Mouse (Mus musculus): Measurements from ENCODE around the gene Atp2b2. TPM values are rescaled to one million over a fixed set of nuclear protein-coding genes. Genes with fewer than 3 reads are reported as not detected.

The Atp2b2 gene
- total RNA-seq (2017), result not detected in 2 replicates

GRCm38 (mm10) chr6:114042332-114042731, at the start of gene Atp2b2:
Gene Atp2b2 (minus strand): TSS chr6:114042613.
- ATAC-seq (replicated peaks in 1 of 2; ENCODE audit: insufficient read depth in 1 of 2, low FRiP score in 2 of 2, low TSS enrichment in 1 of 2, low read depth in 1 of 2, poor library complexity in 2 of 2, severe bottlenecking in 2 of 2), result no peak

GRCm38 (mm10) chr6:114089626-114090025, 47.2 kb upstream of the Atp2b2 start:
- peak; percentile 42 to 45; a peak in 1 of 4 replicates for ATAC-seq (replicated peaks in 1 of 2; ENCODE audit: insufficient read depth in 1 of 2, low FRiP score in 2 of 2, low TSS enrichment in 1 of 2, low read depth in 1 of 2, poor library complexity in 2 of 2, severe bottlenecking in 2 of 2)

GRCm38 (mm10) chr6:114087106-114087505, 44.7 kb upstream of the Atp2b2 start:
- ATAC-seq (replicated peaks in 1 of 2; ENCODE audit: insufficient read depth in 1 of 2, low FRiP score in 2 of 2, low TSS enrichment in 1 of 2, low read depth in 1 of 2, poor library complexity in 2 of 2, severe bottlenecking in 2 of 2), result no peak

GRCm38 (mm10) chr6:114078556-114078955, 36.1 kb upstream of the Atp2b2 start:
- ATAC-seq (replicated peaks in 1 of 2; ENCODE audit: insufficient read depth in 1 of 2, low FRiP score in 2 of 2, low TSS enrichment in 1 of 2, low read depth in 1 of 2, poor library complexity in 2 of 2, severe bottlenecking in 2 of 2), result no peak

- ATAC-seq (replicated peaks in 1 of 2; ENCODE audit: insufficient read depth in 1 of 2, low FRiP score in 2 of 2, low TSS enrichment in 1 of 2, low read depth in 1 of 2, poor library complexity in 2 of 2, severe bottlenecking in 2 of 2), result no peak
These were observed 34.1 kb upstream of the Atp2b2 start for GRCm38 (mm10) chr6:114076560-114076959.

- ATAC-seq (replicated peaks in 1 of 2; ENCODE audit: insufficient read depth in 1 of 2, low FRiP score in 2 of 2, low TSS enrichment in 1 of 2, low read depth in 1 of 2, poor library complexity in 2 of 2, severe bottlenecking in 2 of 2), result no peak
These were observed 33.6 kb upstream of the Atp2b2 start for GRCm38 (mm10) chr6:114076061-114076460.

- ATAC-seq (replicated peaks in 1 of 2; ENCODE audit: insufficient read depth in 1 of 2, low FRiP score in 2 of 2, low TSS enrichment in 1 of 2, low read depth in 1 of 2, poor library complexity in 2 of 2, severe bottlenecking in 2 of 2), result no peak
These were observed 32.5 kb upstream of the Atp2b2 start for GRCm38 (mm10) chr6:114074929-114075328.

GRCm38 (mm10) chr6:114074256-114074655, 31.8 kb upstream of the Atp2b2 start:
- no peak for ATAC-seq (replicated peaks in 1 of 2; ENCODE audit: insufficient read depth in 1 of 2, low FRiP score in 2 of 2, low TSS enrichment in 1 of 2, low read depth in 1 of 2, poor library complexity in 2 of 2, severe bottlenecking in 2 of 2)

GRCm38 (mm10) chr6:114071564-114071963, 29.2 kb upstream of the Atp2b2 start:
- peak in 1 of 2 experiments; percentile 53; a peak in 1 of 4 replicates for ATAC-seq (replicated peaks in 1 of 2; ENCODE audit: insufficient read depth in 1 of 2, low FRiP score in 2 of 2, low TSS enrichment in 1 of 2, low read depth in 1 of 2, poor library complexity in 2 of 2, severe bottlenecking in 2 of 2)

- no peak for ATAC-seq (replicated peaks in 1 of 2; ENCODE audit: insufficient read depth in 1 of 2, low FRiP score in 2 of 2, low TSS enrichment in 1 of 2, low read depth in 1 of 2, poor library complexity in 2 of 2, severe bottlenecking in 2 of 2)
These were observed 20.7 kb upstream of the Atp2b2 start for GRCm38 (mm10) chr6:114063100-114063499.

GRCm38 (mm10) chr6:114062688-114063087, 20.3 kb upstream of the Atp2b2 start:
- ATAC-seq (replicated peaks in 1 of 2; ENCODE audit: insufficient read depth in 1 of 2, low FRiP score in 2 of 2, low TSS enrichment in 1 of 2, low read depth in 1 of 2, poor library complexity in 2 of 2, severe bottlenecking in 2 of 2), result no peak

- no peak for ATAC-seq (replicated peaks in 1 of 2; ENCODE audit: insufficient read depth in 1 of 2, low FRiP score in 2 of 2, low TSS enrichment in 1 of 2, low read depth in 1 of 2, poor library complexity in 2 of 2, severe bottlenecking in 2 of 2)
These were observed 16.8 kb upstream of the Atp2b2 start for GRCm38 (mm10) chr6:114059206-114059605.

- ATAC-seq (replicated peaks in 1 of 2; ENCODE audit: insufficient read depth in 1 of 2, low FRiP score in 2 of 2, low TSS enrichment in 1 of 2, low read depth in 1 of 2, poor library complexity in 2 of 2, severe bottlenecking in 2 of 2), result no peak
These were observed 15.8 kb upstream of the Atp2b2 start for GRCm38 (mm10) chr6:114058030-114058808.

- ATAC-seq (replicated peaks in 1 of 2; ENCODE audit: insufficient read depth in 1 of 2, low FRiP score in 2 of 2, low TSS enrichment in 1 of 2, low read depth in 1 of 2, poor library complexity in 2 of 2, severe bottlenecking in 2 of 2), result no peak
These were observed 12.9 kb upstream of the Atp2b2 start for GRCm38 (mm10) chr6:114055311-114055710.

- no peak for ATAC-seq (replicated peaks in 1 of 2; ENCODE audit: insufficient read depth in 1 of 2, low FRiP score in 2 of 2, low TSS enrichment in 1 of 2, low read depth in 1 of 2, poor library complexity in 2 of 2, severe bottlenecking in 2 of 2)
These were observed 2.5 kb upstream of the Atp2b2 start for GRCm38 (mm10) chr6:114044962-114045361.

- ATAC-seq (replicated peaks in 1 of 2; ENCODE audit: insufficient read depth in 1 of 2, low FRiP score in 2 of 2, low TSS enrichment in 1 of 2, low read depth in 1 of 2, poor library complexity in 2 of 2, severe bottlenecking in 2 of 2), result no peak
These were observed 423 bp upstream of the Atp2b2 start for GRCm38 (mm10) chr6:114042836-114043235.

- no peak for ATAC-seq (replicated peaks in 1 of 2; ENCODE audit: insufficient read depth in 1 of 2, low FRiP score in 2 of 2, low TSS enrichment in 1 of 2, low read depth in 1 of 2, poor library complexity in 2 of 2, severe bottlenecking in 2 of 2)
These were observed 515 bp downstream of the Atp2b2 start for GRCm38 (mm10) chr6:114041911-114042284.

- no peak for ATAC-seq (replicated peaks in 1 of 2; ENCODE audit: insufficient read depth in 1 of 2, low FRiP score in 2 of 2, low TSS enrichment in 1 of 2, low read depth in 1 of 2, poor library complexity in 2 of 2, severe bottlenecking in 2 of 2)
These were observed 1.1 kb downstream of the Atp2b2 start for GRCm38 (mm10) chr6:114041097-114041910.
